Comparison of ENCODE assay signal across 8 mouse cellular contexts in genomic region chr3:41564471-41565213, GRCm38 (mm10). TPM values are rescaled to one million over a fixed set of nuclear protein-coding genes. Genes with fewer than 3 reads are reported as not detected.
DNase-seq lines count a peak whose midpoint lies in the region; ATAC-seq and TF ChIP-seq lines count a peak whose summit lies in the region.

No protein-coding gene starts in this region.

- peak; percentile 47; the same call in 1 of the 2 replicates for TF ChIP-seq POLR2A in heart, adult 2 months (IDR thresholded peaks at IDR 0.05; ENCODE audit: insufficient read depth, low read depth, low read length)
- TF ChIP-seq POLR2A in kidney, adult 2 months (IDR thresholded peaks at IDR 0.05; ENCODE audit: low read depth, low read length) = no peak

- intact Hi-C loops in heart, adult 2 months (cut with DNase I) = loop anchor here (1.0 to 10.0 kb wide), 8 partner anchors 27 to 482 kb away; partner anchors contain the start of genes D3Ertd751e, Pgrmc2 and Sclt1

- H3K9me3 ChIP-seq in embryonic facial prominence, embryonic 13.5 days = no peaks in the 10 kb centered on the region
- no peaks in the 10 kb centered on the region for H3K9me3 ChIP-seq in limb, embryonic 13.5 days
- H3K9me3 ChIP-seq in midbrain, embryonic 14.5 days (ENCODE audit: control insufficient read depth, low read length) = no peaks in the 10 kb centered on the region

- peak overlapping the region; percentile 73 for H3K4me3 ChIP-seq in embryonic facial prominence, embryonic 13.5 days
- peak overlapping the region; percentile 71 for H3K4me3 ChIP-seq in heart, adult 2 months
- H3K4me3 ChIP-seq in kidney, adult 2 months (ENCODE audit: insufficient read depth, low read depth, low read length) = peak overlapping the region; percentile 51
- H3K4me3 ChIP-seq in limb, embryonic 13.5 days = peak overlapping the region; percentile 65
- peak overlapping the region; percentile 78 for H3K4me3 ChIP-seq in midbrain, embryonic 14.5 days (replicated peaks; ENCODE audit: low read depth, low read length)

- WGBS in embryonic facial prominence, embryonic 13.5 days = under 1% methylated on average over 40 of the region's 60 CpGs
- under 1% methylated on average over 59 of the region's 60 CpGs for WGBS in heart, adult 2 months
- WGBS in kidney, adult 2 months = under 1% methylated on average over 53 of the region's 60 CpGs
- WGBS in limb, embryonic 13.5 days = under 1% methylated on average over 29 of the region's 60 CpGs
- WGBS in midbrain, embryonic 14.5 days = under 1% methylated on average over 60 of the region's 60 CpGs

- H3K27me3 ChIP-seq in embryonic facial prominence, embryonic 13.5 days = no peaks in the 10 kb centered on the region
- no peaks in the 10 kb centered on the region for H3K27me3 ChIP-seq in heart, adult 2 months (ENCODE audit: control insufficient read depth, insufficient read depth, low read length)
- no peaks in the 10 kb centered on the region for H3K27me3 ChIP-seq in kidney, adult 2 months (replicated peaks; ENCODE audit: control insufficient read depth, insufficient read depth, low read length)
- H3K27me3 ChIP-seq in limb, embryonic 13.5 days = no peaks in the 10 kb centered on the region
- H3K27me3 ChIP-seq in midbrain, embryonic 14.5 days (ENCODE audit: control insufficient read depth, insufficient read depth, low read length) = no peaks in the 10 kb centered on the region

- peak overlapping the region; percentile 79 for H3K9ac ChIP-seq in embryonic facial prominence, embryonic 13.5 days
- H3K9ac ChIP-seq in heart, adult 2 months (ENCODE audit: low read depth, low read length) = peak overlapping the region; percentile 79
- H3K9ac ChIP-seq in limb, embryonic 13.5 days = peak overlapping the region; percentile 82
- peak overlapping the region; percentile 82 for H3K9ac ChIP-seq in midbrain, embryonic 14.5 days (replicated peaks; ENCODE audit: low read length)

- H3K4me1 ChIP-seq in embryonic facial prominence, embryonic 13.5 days = peaks cover 12% of the 10 kb centered on the region
- H3K4me1 ChIP-seq in heart, adult 2 months (ENCODE audit: control insufficient read depth, insufficient read depth, low read length) = peaks cover 1% of the 10 kb centered on the region; the same call in 1 of the 2 replicates
- H3K4me1 ChIP-seq in kidney, adult 2 months (ENCODE audit: control insufficient read depth, insufficient read depth, low read length) = peaks cover 15% of the 10 kb centered on the region
- peaks cover 10% of the 10 kb centered on the region; the same call in 1 of the 2 replicates for H3K4me1 ChIP-seq in limb, embryonic 13.5 days
- 0 out of 2 replicates have a peak, but pooled peaks cover 7% of the 10 kb centered on the region for H3K4me1 ChIP-seq in midbrain, embryonic 14.5 days (ENCODE audit: control insufficient read depth, insufficient read depth, low read length)

- H3K27ac ChIP-seq in embryonic facial prominence, embryonic 13.5 days = peak overlapping the region; percentile 88
- H3K27ac ChIP-seq in heart, adult 2 months = peak overlapping the region; percentile 96
- peak overlapping the region; percentile 99 for H3K27ac ChIP-seq in kidney, adult 2 months (ENCODE audit: insufficient read depth, low read depth, low read length)
- peak overlapping the region; percentile 79 for H3K27ac ChIP-seq in limb, embryonic 13.5 days
- peak overlapping the region; percentile 96 for H3K27ac ChIP-seq in midbrain, embryonic 14.5 days (replicated peaks; ENCODE audit: low read depth, low read length)

- TF ChIP-seq CTCF in heart, adult 2 months (IDR thresholded peaks at IDR 0.05) = peak; percentile 28
- TF ChIP-seq CTCF in kidney, adult 2 months (conservative IDR thresholded peaks at IDR 0.05; ENCODE audit: insufficient read depth, insufficient read length, low read depth, low read length) = no peak

- peak; percentile 92 for DNase-seq in A20 (ENCODE audit: low read depth, low spot score)
- peak; percentile 47 to 56 for DNase-seq in adrenal gland, postnatal 4 days (ENCODE audit: low spot score in 2 of 2)
- DNase-seq in heart, adult 2 months = peak; percentile 82 to 87
- DNase-seq in kidney, adult 2 months = peak; percentile 96
- peak; percentile 82 for DNase-seq in midbrain, embryonic 14.5 days
- peak; percentile 82 to 85 for DNase-seq in spleen, adult 18-20 months

- TF ChIP-seq EP300 in heart, adult 2 months (IDR thresholded peaks at IDR 0.05; ENCODE audit: insufficient read depth, low read depth, low read length) = 0 out of 2 replicates have a peak, but pooled peaks have one; percentile 34

- ATAC-seq in embryonic facial prominence, embryonic 13.5 days (ENCODE audit: insufficient number of reproducible peaks, insufficient read depth, low FRiP score, low TSS enrichment, low read depth) = peak; percentile 46
- ATAC-seq in limb, embryonic 13.5 days (ENCODE audit: low FRiP score, low read depth) = peak; percentile 53
- ATAC-seq in midbrain, embryonic 14.5 days (ENCODE audit: low FRiP score, low TSS enrichment) = peak; percentile 41

- H3K36me3 ChIP-seq in embryonic facial prominence, embryonic 13.5 days = no peaks in the 10 kb centered on the region
- H3K36me3 ChIP-seq in heart, adult 2 months (ENCODE audit: control insufficient read depth, insufficient read depth, low read length) = no peaks in the 10 kb centered on the region
- H3K36me3 ChIP-seq in kidney, adult 2 months (ENCODE audit: control insufficient read depth, insufficient read depth, low read length) = no peaks in the 10 kb centered on the region
- no peaks in the 10 kb centered on the region for H3K36me3 ChIP-seq in limb, embryonic 13.5 days
- H3K36me3 ChIP-seq in midbrain, embryonic 14.5 days (ENCODE audit: control insufficient read depth, insufficient read depth, low read length) = no peaks in the 10 kb centered on the region

- H3K4me2 ChIP-seq in embryonic facial prominence, embryonic 13.5 days = peak overlapping the region; percentile 99
- peak overlapping the region; percentile 97 for H3K4me2 ChIP-seq in limb, embryonic 13.5 days (replicated peaks)
- peak overlapping the region; percentile 65 for H3K4me2 ChIP-seq in midbrain, embryonic 14.5 days (ENCODE audit: low read length)

- no peaks in the 10 kb centered on the region for H3K79me2 ChIP-seq in heart, adult 2 months (replicated peaks; ENCODE audit: control insufficient read depth, insufficient read depth, low read length)

RNA-seq across cellular contexts. Expression of gene Jade1, which starts 9.1 kb away (rescaled TPM):
- total RNA-seq in adrenal gland, postnatal 4 days (2021) = 10 to 100 TPM; 57.5 to 59.7 TPM
- 8.7 and 11.7 TPM in 2 replicates for polyA plus RNA-seq in embryonic facial prominence, embryonic 13.5 days (2015; fragmentation: Nextera tagmentation; extraction: Ambion mirVana)
- total RNA-seq in heart, adult 2 months (2021) = 10 to 100 TPM; 28.5 to 38.6 TPM
- 10.1 and 24.0 TPM in 2 replicates for polyA plus RNA-seq in heart, adult 2 months (2012; rRNA removed)
- 29.9 and 30.2 TPM in 2 replicates for polyA plus RNA-seq in kidney, adult 2 months (2012; rRNA removed)
- 11.4 and 11.9 TPM in 2 replicates for polyA plus RNA-seq in limb, embryonic 13.5 days (2015; fragmentation: Nextera tagmentation; extraction: Ambion mirVana)
- 9.4 and 13.1 TPM in 2 replicates for polyA plus RNA-seq in midbrain, embryonic 14.5 days (2014; fragmentation: Nextera tagmentation; extraction: Ambion mirVana)

Comparison
In these comparisons a context has a peak if more than half of its experiments do, and no peak if none do; other contexts are left out.
1. Peak in every context shown above with its lines: DNase-seq, ATAC-seq, H3K4me3 ChIP-seq and H3K27ac ChIP-seq.